Mouse (Mus musculus) Patski (cell line): ENCODE measurements at regions not wholly inside any gene's neighbourhood (a gene's known extent, or its start where the extent isn't known, plus 50 kb on each side); places are given as distances from the start of the nearest gene placed in this dataset.
"Not testable (repeated sequence)": the region's sequence is repeated elsewhere in the genome, so short reads cannot be mapped to it uniquely, and the experiment has no call there.

Source experiments
- ATAC-seq: fragments of 100-300 bp; one replicate; pipeline ENCODE4 v1.8.0; 2021
- CTCF ChIA-PET: fragments of 350-600 bp; sonication (Branson Sonifier 250); formaldehyde crosslinking; loops from one replicate; lab custom pipeline; 2022; ENCODE audit warnings: inconsistent platforms; lab: Charles Lee
- POLR2A ChIA-PET: fragments of 350-600 bp; sonication (Branson Sonifier 250); formaldehyde crosslinking; loops from one replicate; lab custom pipeline; 2022; ENCODE audit warnings: antibody characterized with exemption, inconsistent platforms; lab: Charles Lee
- DNase-seq: peaks from one replicate; pipeline ENCODE4 v3.0.0-alpha.2; 2011; ENCODE audit warnings: low read depth, low spot score
- H3K27me3 ChIP-seq: fragments of 371-371 bp; one replicate; pipeline ENCODE4 v1.5.1; 2021
- CTCF ChIP-seq: fragments of 100-300 bp; IDR thresholded peaks from one replicate; pipeline ENCODE4 v1.5.1; 2021
- in situ Hi-C: fragments of 300-500 bp; cut with MboI; formaldehyde crosslinking; loops from 3 replicates; pipeline ENCODE4 v1.11.1; 2018; ENCODE audit warnings: low pct_unique_long_range_greater_than_20kb, mixed read lengths

DNA sequence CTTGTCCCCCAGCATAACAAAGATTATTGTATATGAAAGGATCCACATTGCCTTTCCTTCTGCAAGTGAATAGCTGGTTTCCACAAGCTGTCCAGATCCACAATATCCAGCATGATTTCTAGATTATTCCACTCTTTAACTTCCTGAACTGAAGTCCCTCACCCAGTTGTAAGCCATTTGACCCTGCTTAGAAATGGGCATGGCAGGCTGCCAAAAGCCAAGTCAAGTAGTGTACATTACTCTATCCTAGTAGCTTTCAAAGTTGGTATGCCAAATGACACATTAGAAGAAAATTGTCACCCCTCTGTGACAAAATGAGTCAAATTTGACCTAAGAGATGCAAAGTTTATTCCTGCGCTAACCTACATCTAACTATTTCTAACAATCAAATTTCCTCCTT is 300.6 kb downstream of the Pcsk1 start:
- CTCF ChIA-PET, result interaction anchor here (0.8 to 1.0 kb wide), 2 partner anchors 9 to 154 kb away, joined by 3 read pairs; no protein-coding TSS in a partner anchor
- H3K27me3 ChIP-seq, result no peaks in the 10 kb centered on the region
- POLR2A ChIA-PET, result no interaction called here
- in situ Hi-C loops, result no loop called here
- no peak for TF ChIP-seq CTCF
- DNase-seq (no peak), ATAC-seq (no peak)

DNA sequence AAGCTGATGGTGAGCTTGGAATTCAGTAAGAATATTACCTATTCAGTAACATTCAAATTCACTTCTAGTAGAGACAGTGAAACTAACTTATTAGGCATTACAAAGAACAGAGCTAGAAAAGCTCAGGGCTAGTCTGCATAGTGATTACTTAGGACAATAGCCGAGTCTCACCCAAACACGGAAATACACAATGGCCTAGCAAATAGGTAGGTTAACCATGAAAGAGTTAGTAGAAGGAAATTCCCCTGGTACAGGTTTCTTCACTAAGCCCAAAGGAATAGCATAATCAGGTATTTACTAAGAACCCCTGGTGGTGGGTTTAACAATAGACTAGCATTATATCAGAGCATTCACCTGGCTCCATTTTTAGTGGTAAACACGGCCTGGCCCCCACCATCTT is 306.7 kb upstream of the Ell2 start:
- DNase-seq, ATAC-seq, in situ Hi-C loops, H3K27me3 ChIP-seq, POLR2A ChIA-PET: not testable (repeated sequence)
- CTCF ChIA-PET, result interaction anchor here (0.8 kb wide), 1 partner anchor 10 kb away, joined by 3 read pairs; no protein-coding TSS in a partner anchor

DNA sequence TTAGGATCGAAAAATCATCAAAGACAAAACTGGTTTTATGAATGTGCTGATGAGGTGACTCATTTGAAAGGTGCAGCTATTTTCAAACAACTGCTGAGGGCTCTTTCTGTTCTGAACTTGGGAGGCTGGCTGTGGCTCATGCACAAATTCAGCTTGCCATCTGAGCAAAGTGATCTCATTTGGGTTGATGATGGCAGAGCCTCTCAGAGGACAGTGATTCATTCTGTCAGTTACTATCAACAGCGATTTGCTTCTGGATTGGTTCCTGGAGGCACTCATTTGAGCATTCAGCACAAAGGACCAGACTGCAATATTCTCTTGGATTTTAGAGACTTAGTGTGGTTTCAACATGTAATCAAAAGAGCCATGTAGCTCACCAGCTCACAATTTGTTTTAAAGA is 285.8 kb upstream of the Ell2 start:
- ATAC-seq (no peak), DNase-seq (no peak)
- POLR2A ChIA-PET, result no interaction called here
- in situ Hi-C loops, result no loop called here
- H3K27me3 ChIP-seq, result no peaks in the 10 kb centered on the region
- no peak for TF ChIP-seq CTCF
- CTCF ChIA-PET, result no interaction called here

DNA sequence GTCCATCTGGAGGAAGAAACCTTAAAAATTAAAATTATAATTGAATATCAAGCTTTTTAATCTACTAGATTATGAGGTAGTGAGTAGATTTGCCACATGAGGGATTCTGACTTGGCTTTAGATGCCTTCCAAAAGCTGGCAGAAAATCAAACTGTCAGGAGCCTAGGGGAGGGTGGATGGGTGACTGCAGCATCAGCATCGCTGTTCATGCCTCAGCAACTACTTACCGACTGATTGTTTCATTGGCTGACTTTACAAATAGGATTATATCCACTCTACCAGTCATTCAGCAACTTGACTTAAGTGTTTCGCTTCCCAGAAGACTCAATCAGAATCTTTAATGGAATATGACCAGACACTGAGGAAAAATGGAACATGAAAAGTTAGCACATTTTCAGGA is 279.6 kb upstream of the Ell2 start:
- TF ChIP-seq CTCF, result no peak
- ChIA-PET POLR2A (no interaction called here), CTCF (no interaction called here)
- ATAC-seq (no peak), DNase-seq (no peak)
- in situ Hi-C loops, result no loop called here
- H3K27me3 ChIP-seq, result peaks cover 3% of the 10 kb centered on the region

DNA sequence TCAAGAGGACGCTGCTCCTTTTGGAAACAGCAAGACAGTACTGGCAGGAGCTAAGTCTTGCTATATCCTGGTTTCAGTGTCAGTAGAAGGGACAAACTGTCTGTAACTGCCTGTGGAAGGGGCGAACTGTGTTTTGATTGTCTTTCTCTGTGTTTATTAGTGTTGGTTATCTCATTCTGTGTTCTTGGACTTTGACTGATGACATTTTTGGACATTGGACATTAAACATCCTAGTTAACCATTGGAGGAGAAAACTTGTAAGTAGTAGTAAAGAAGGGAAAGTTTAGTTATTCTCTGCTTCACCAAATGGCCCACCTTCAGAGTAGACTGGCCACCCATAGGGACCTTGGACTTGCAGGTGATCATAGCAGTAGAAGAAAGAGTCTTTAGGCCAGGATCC is 267.4 kb upstream of the Ell2 start:
- H3K27me3 ChIP-seq, result no peaks in the 10 kb centered on the region
- ChIA-PET POLR2A (no interaction called here), CTCF (no interaction called here)
- no peak for ATAC-seq
- in situ Hi-C loops, result no loop called here
- no peak for TF ChIP-seq CTCF
- DNase-seq, result no peak

GRCm38 (mm10) chr13:75440051-75440450 is 266.5 kb upstream of the Ell2 start:
- POLR2A ChIA-PET, result no interaction called here
- ATAC-seq (no peak), DNase-seq (no peak)
- H3K27me3 ChIP-seq, result no peaks in the 10 kb centered on the region
- CTCF ChIA-PET, result no interaction called here
- in situ Hi-C loops, result no loop called here
- TF ChIP-seq CTCF, result no peak

- in situ Hi-C loops, result no loop called here
- no peak for TF ChIP-seq CTCF
- ATAC-seq, result no peak
- no peak for DNase-seq
- CTCF ChIA-PET, result no interaction called here
- POLR2A ChIA-PET, result no interaction called here
- no peaks in the 10 kb centered on the region for H3K27me3 ChIP-seq
These were observed 246.2 kb upstream of the Ell2 start for GRCm38 (mm10) chr13:75460335-75460878.

DNA sequence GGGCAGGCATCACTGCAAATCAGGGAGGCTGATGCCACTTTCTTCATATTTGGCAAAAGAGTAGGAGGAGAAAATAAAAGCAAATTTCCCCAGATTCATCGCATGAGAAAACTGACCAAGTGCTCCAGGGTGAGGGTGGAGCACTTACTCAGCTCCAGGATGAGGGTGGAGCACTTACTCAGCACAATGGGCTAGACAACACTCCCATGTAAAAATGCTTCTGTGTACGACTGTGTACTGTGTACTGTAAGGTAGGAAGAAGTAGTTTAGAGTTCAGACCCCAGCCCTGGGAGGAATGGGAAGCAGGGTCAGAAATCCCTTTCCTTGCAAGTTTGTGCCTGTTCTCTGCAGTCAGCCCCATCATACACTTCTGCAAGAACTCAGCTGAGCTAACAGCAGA is 245.3 kb upstream of the Ell2 start:
- in situ Hi-C loops, result no loop called here
- DNase-seq (no peak), ATAC-seq (no peak)
- POLR2A ChIA-PET, result no interaction called here
- no peak for TF ChIP-seq CTCF
- CTCF ChIA-PET, result no interaction called here
- no peaks in the 10 kb centered on the region for H3K27me3 ChIP-seq

DNA sequence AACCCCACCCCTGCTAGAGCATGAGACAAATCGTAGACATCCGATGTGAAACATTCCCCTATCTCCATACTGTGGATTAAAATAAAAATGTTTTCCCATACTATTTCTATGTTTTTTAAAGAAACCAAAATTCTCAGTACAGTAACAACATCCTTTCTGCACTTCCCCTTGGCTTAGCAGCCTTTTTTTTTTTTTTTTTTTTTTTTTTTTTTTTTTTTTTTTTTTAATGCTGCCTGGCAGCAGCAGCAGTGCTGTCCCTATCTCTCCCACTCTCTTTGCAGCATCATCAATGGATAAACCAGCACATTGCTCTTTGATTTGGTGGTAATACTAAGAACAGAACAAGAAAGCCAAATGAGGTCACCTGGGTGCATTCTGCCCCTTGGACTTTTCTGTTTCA is 239.3 kb upstream of the Ell2 start:
- no peak for TF ChIP-seq CTCF
- ATAC-seq (no peak), DNase-seq (no peak)
- ChIA-PET CTCF (no interaction called here), POLR2A (no interaction called here)
- in situ Hi-C loops, result no loop called here
- H3K27me3 ChIP-seq, result no peaks in the 10 kb centered on the region

- in situ Hi-C loops, result no loop called here
- H3K27me3 ChIP-seq, result no peaks in the 10 kb centered on the region
- ChIA-PET CTCF (no interaction called here), POLR2A (no interaction called here)
- ATAC-seq (no peak), DNase-seq (no peak)
- no peak for TF ChIP-seq CTCF
These were observed 230.5 kb upstream of the Ell2 start for GRCm38 (mm10) chr13:75475828-75476597.

DNA sequence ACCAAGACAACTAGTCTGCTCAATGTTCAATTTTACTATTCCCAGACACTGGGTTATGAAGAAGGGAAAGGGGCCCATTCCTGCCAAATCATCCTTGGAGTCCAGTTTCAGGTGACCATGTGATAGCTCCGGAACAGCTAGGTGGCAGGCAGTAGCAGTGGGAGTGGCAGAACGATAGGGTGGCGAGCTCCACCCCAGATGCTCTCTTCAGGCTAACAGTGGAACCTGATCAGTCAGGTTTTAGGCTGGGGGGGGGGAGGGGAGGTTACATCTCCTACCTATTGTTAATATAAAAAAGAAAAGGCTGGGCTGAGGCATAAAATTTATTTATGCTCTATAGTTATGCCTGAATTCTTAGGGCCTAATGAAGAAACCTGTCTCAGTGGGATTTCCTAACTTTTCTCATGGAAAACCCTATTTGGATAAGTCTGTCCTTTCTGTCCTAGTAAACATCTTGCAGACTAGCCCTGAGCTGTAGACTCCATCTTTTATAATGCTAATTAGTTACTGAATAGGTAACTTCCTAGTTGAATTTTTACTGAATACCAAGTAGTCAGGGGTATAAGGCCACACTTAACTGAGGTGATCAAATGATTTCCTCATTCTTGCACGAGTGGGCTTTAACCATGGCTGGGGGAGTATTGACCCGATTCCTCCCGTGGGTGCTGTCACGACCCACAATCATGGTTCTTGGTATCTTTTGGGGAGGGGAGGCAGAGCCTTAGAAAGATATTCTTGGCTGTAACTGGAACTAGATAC is 223.2 kb upstream of the Ell2 start:
- ATAC-seq, in situ Hi-C loops, POLR2A ChIA-PET, H3K27me3 ChIP-seq, DNase-seq: not testable (repeated sequence)
- CTCF ChIA-PET, result interaction anchor here (0.7 kb wide), 1 partner anchor 26 kb away, joined by 3 read pairs; no protein-coding TSS in a partner anchor

DNA sequence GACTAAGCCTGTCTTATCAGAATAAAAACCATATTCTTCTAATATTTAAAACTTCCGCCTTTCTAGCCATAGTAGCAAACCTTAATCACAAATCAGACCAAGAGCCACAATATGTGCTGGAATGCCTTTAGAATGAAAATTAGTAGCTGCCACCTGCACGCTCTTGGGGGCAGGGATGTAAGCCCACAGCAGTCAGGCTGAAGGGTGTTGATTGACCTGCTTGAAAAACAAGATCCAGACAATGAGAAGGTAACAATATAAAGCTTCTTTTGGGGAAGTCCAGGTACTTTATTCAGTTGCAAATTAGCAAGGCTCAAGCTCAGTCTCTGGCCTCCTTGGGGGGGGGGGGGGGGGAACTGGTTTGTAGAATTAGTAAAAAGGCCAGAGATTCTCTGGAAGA is 222.3 kb upstream of the Ell2 start:
- DNase-seq, H3K27me3 ChIP-seq, POLR2A ChIA-PET, in situ Hi-C loops, ATAC-seq: not testable (repeated sequence)
- CTCF ChIA-PET, result interaction anchor here (0.9 kb wide), 1 partner anchor 9 kb away, joined by 3 read pairs; no protein-coding TSS in a partner anchor
